Mouse (Mus musculus) kidney, adult 2 months (tissue): ENCODE data around the gene Nlgn2. TPM values are rescaled to one million over a fixed set of nuclear protein-coding genes. Genes with fewer than 3 reads are reported as not detected.
A peak's percentile ranks its signal among the peaks of the same experiment; 100 is the strongest.

ENCODE experiments used
- DNase-seq: peaks from one replicate; pipeline ENCODE4 v3.0.0; 2021
- H3K27ac ChIP-seq: fragments of 200-500 bp; 2 replicates; pipeline ENCODE4 v1.5.1; 2012; ENCODE audit warnings: low read depth, low read length, control low read depth, inconsistent platforms; ENCODE audit not compliant: insufficient read depth
- H3K27me3 ChIP-seq: fragments of 200-500 bp; replicated peaks from 2 replicates; pipeline ENCODE4 v1.6.1; 2012; ENCODE audit warnings: mild to moderate bottlenecking, moderate library complexity, low read length, inconsistent platforms; ENCODE audit not compliant: control insufficient read depth, insufficient read depth
- H3K36me3 ChIP-seq: fragments of 200-500 bp; 2 replicates; pipeline ENCODE4 v1.6.1; 2012; ENCODE audit warnings: mild to moderate bottlenecking, moderate library complexity, low read length, inconsistent platforms; ENCODE audit not compliant: control insufficient read depth, insufficient read depth
- H3K4me1 ChIP-seq: fragments of 200-500 bp; 2 replicates; pipeline ENCODE4 v1.6.1; 2011; ENCODE audit warnings: low read length; ENCODE audit not compliant: control insufficient read depth, insufficient read depth
- H3K4me3 ChIP-seq: fragments of 200-500 bp; 2 replicates; pipeline ENCODE4 v1.5.1; 2011; ENCODE audit warnings: mild to moderate bottlenecking, low read depth, low read length, control low read depth; ENCODE audit not compliant: insufficient read depth
- CTCF ChIP-seq: fragments of 200-500 bp; conservative IDR thresholded peaks from 2 replicates; pipeline ENCODE4 v1.5.1; 2011; ENCODE audit warnings: low read depth, mild to moderate bottlenecking, control low read depth, low read length, moderate library complexity, mixed read lengths; ENCODE audit not compliant: insufficient read depth, insufficient read length
- POLR2A ChIP-seq: fragments of 200-500 bp; IDR thresholded peaks from one replicate; pipeline ENCODE4 v1.6.1; 2011; ENCODE audit warnings: low read depth, low read length, control low read depth
- WGBS: fragments of 180-500 bp; shearing (Covaris S2); methylation state at CpG from one replicate; pipeline ENCODE4 v1.1.7; 2018; 5-methylcytosine and 5-hydroxymethylcytosine counted together
- polyA plus RNA-seq: library from polyadenylated mRNA; depleted of rRNA; stranded (reverse); fragments of >200 nt; gene quantifications from 2 replicates; pipeline ENCODE4 v1.2.3, GENCODE M21; 2012; rRNA removed

Gene Nlgn2
- polyA plus RNA-seq = 6.4 and 7.8 TPM in 2 replicates

- TF ChIP-seq CTCF = no peak
- TF ChIP-seq POLR2A = no peak
- Histone ChIP-seq H3K27me3 (no peaks in the 10 kb centered on the region), H3K27ac (peak within 1 kb of the TSS; percentile 90), H3K4me1 (peaks cover 6% of the 10 kb centered on the region), H3K36me3 (no peaks in the 10 kb centered on the region), H3K4me3 (peak within 1 kb of the TSS; percentile 91)
- WGBS = under 1% methylated on average over 32 of the region's 32 CpGs
- no peak for DNase-seq
These were observed at the start of gene Nlgn2 for GRCm38 (mm10) chr11:69837604-69837951. Nlgn2 (minus strand) TSS chr11:69837784.

- Histone ChIP-seq H3K36me3 (no peaks in the 10 kb centered on the region), H3K27me3 (no peaks in the 10 kb centered on the region), H3K27ac (no peak overlapping the region), H3K4me3 (no peak overlapping the region), H3K4me1 (no peaks in the 10 kb centered on the region; the same call in 1 of the 2 replicates)
- WGBS = 64% methylated on average over 8 of the region's 8 CpGs
- no peak; the same call in 1 of the 2 replicates for TF ChIP-seq CTCF
- TF ChIP-seq POLR2A = no peak
- DNase-seq = peak; percentile 70
These were observed 49.5 kb upstream of the Nlgn2 start for GRCm38 (mm10) chr11:69886907-69887635.

DNA sequence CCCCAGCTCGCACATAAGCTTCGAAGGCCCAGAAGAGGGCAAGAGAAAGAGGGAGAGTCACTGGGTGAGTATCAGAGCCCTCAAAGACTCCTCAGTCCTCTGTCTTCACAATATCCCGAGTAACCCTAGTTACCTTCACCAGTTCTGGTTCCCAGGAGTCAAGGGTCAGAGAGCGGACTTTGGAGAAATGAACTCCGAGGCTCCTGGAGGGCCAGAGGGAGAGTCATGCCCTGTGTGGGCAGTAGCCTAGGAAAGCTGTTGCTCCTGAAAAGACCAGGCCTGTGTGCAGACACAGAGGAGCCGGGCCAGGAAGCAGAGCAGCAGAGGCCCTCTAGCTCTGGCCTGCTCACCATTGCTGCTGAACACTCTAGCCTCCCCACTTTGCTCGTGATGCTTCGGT lies 47.1 kb upstream of the Nlgn2 start:
- WGBS = 54% methylated on average over 8 of the region's 8 CpGs
- Histone ChIP-seq H3K4me3 (peak overlapping the region; percentile 21; the same call in 1 of the 2 replicates), H3K27me3 (no peaks in the 10 kb centered on the region), H3K36me3 (no peaks in the 10 kb centered on the region), H3K4me1 (peaks cover 9% of the 10 kb centered on the region; the same call in 1 of the 2 replicates), H3K27ac (peak overlapping the region; percentile 48)
- TF ChIP-seq CTCF (no peak), POLR2A (no peak)
- peak; percentile 58 for DNase-seq

GRCm38 (mm10) chr11:69884240-69884639 lies 46.7 kb upstream of the Nlgn2 start:
- TF ChIP-seq CTCF = no peak
- TF ChIP-seq POLR2A = no peak
- no peaks in the 10 kb centered on the region for H3K27me3 ChIP-seq
- H3K36me3 ChIP-seq = no peaks in the 10 kb centered on the region
- H3K4me1 ChIP-seq = peaks cover 11% of the 10 kb centered on the region; the same call in 1 of the 2 replicates
- H3K4me3 ChIP-seq = peak overlapping the region; percentile 21; the same call in 1 of the 2 replicates
- DNase-seq = peak; percentile 62
- peak overlapping the region; percentile 48 for H3K27ac ChIP-seq
- WGBS = 39% methylated on average over 9 of the region's 9 CpGs

DNA sequence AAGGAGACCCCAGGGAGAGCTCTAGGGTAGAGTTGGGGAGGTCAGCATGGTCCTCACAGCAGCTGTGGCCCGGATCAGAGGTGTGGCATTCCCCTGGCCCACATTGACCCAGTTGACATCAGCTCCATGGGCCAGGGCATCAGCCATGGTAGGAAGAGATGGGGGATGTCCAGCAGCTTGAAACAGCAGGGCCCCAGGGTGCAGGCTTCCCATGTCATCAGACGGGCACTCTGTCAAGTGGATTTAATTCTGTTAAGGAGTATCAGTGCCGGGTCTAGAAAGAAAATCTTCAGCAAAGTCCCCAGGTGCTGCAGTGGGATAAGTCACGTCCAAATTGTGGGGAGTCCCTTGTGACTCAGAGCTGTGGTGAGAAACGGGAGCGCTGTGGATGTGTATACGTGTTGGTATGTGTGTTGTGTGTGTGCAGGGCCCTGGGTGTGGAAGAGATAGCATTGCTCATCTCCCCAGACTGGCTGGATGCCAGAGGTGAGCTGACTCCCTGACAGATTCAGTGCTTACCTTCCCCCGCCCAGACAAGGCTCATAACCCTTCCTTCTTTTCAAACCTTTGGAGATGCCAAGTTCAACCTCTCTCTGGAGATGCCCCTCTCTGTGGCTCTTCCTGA lies 46.1 kb upstream of the Nlgn2 start:
- WGBS = 84% methylated on average over 8 of the region's 8 CpGs
- no peak for DNase-seq
- H3K4me3 ChIP-seq = no peak overlapping the region

DNA sequence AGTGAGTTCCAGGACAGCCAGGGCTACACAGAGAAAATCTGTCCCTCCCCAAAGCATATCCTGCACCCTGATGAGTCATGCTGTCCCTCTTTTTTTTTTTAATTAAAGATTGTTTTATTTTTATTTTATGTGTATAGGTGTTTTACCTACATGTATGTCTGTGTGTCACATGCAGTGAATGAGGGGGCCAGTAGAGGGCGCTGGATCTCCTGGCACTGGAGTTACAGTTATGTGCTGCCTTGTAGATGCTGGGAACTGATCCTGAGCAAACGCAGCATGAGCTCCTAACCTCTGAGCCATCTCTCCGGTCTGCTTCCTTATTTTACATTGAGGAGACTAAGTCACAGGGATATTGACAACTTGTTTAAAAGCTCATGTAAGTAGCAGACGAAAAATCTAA lies 45.5 kb upstream of the Nlgn2 start:
- TF ChIP-seq CTCF (peak; percentile 50), POLR2A (no peak)
- 73% methylated on average over 4 of the region's 4 CpGs for WGBS
- no peak overlapping the region for H3K27ac ChIP-seq
- no peaks in the 10 kb centered on the region for H3K36me3 ChIP-seq
- H3K4me3 ChIP-seq = no peak overlapping the region
- peak; percentile 48 for DNase-seq
- H3K27me3 ChIP-seq = no peaks in the 10 kb centered on the region
- H3K4me1 ChIP-seq = peaks cover 14% of the 10 kb centered on the region; the same call in 1 of the 2 replicates

More for the DNA sequence above, 46.1 kb upstream of the Nlgn2 start:
- Histone ChIP-seq H3K4me1 (peaks cover 12% of the 10 kb centered on the region; the same call in 1 of the 2 replicates), H3K27ac (peak overlapping the region; percentile 48; the same call in 1 of the 2 replicates), H3K27me3 (no peaks in the 10 kb centered on the region), H3K36me3 (no peaks in the 10 kb centered on the region)
- TF ChIP-seq CTCF = no peak
- TF ChIP-seq POLR2A = no peak
